Mouse (Mus musculus) liver, embryonic 14.5 days (tissue): ENCODE data around the gene Myom3. TPM values are rescaled to one million over a fixed set of nuclear protein-coding genes. Genes with fewer than 3 reads are reported as not detected.
A peak's percentile ranks its signal among the peaks of the same experiment; 100 is the strongest.

Experiments used
- ATAC-seq: fragments of 200-750 bp; cut with Nextera tagmentation; 2 replicates; pipeline ENCODE4 v1.8.0; 2017; ENCODE audit warnings: moderate number of reproducible peaks, mild to moderate bottlenecking, moderate library complexity; ENCODE audit not compliant: insufficient read depth
- DNase-seq, 3 experiments: peaks; one replicate each; pipeline ENCODE4 v3.0.0-alpha.2; 2012 to 2013; ENCODE audit warnings: low read depth in 3 of 3, low spot score in 3 of 3
- H3K27ac ChIP-seq: fragments of 300-500 bp; sonication (generic); 2 replicates; pipeline ENCODE4 v1.5.1; 2014; ENCODE audit warnings: moderate library complexity, mild to moderate bottlenecking, control low read depth, inconsistent platforms
- H3K27me3 ChIP-seq: fragments of 300-500 bp; sonication (generic); 2 replicates; pipeline ENCODE4 v1.6.1; 2014; ENCODE audit warnings: mild to moderate bottlenecking, low read length, moderate library complexity; ENCODE audit not compliant: control insufficient read depth, insufficient read depth
- H3K36me3 ChIP-seq: fragments of 300-500 bp; sonication (generic); replicated peaks from 2 replicates; pipeline ENCODE4 v1.6.1; 2014; ENCODE audit warnings: low read depth; ENCODE audit not compliant: control insufficient read depth, insufficient read depth
- H3K4me1 ChIP-seq, 2 experiments: fragments of 200-500 bp in 1 of 2; fragments of 300-500 bp in 1 of 2; sonication (generic) in 1 of 2; replicated peaks; 2 replicates each; pipeline ENCODE4 v1.6.1; 2012 to 2014; ENCODE audit warnings: antibody characterized with exemption in 1 of 2, inconsistent platforms in 1 of 2, low read length in 1 of 2; ENCODE audit not compliant: control insufficient read depth in 2 of 2, insufficient read depth in 2 of 2
- H3K4me2 ChIP-seq: fragments of 300-500 bp; sonication (generic); 2 replicates; pipeline ENCODE4 v1.6.1; 2014; ENCODE audit warnings: low read depth, mild to moderate bottlenecking, control low read depth, moderate library complexity
- H3K4me3 ChIP-seq, 2 experiments: fragments of 200-500 bp in 1 of 2; fragments of 300-500 bp in 1 of 2; sonication (generic) in 1 of 2; 2 replicates each; pipeline ENCODE4 v1.5.1; 2012 to 2014; ENCODE audit warnings: low read depth in 2 of 2, low read length in 2 of 2, mild to moderate bottlenecking in 2 of 2, control low read depth in 1 of 2, inconsistent platforms in 1 of 2, moderate library complexity in 1 of 2; ENCODE audit not compliant: insufficient read depth in 1 of 2
- H3K9ac ChIP-seq: fragments of 300-500 bp; sonication (generic); replicated peaks from 2 replicates; pipeline ENCODE4 v1.6.1; 2014; ENCODE audit warnings: mild to moderate bottlenecking, control low read depth, moderate library complexity
- H3K9me3 ChIP-seq: fragments of 300-500 bp; sonication (generic); 2 replicates; pipeline ENCODE4 v1.6.1; 2016; ENCODE audit warnings: low read length, mixed read lengths; ENCODE audit not compliant: control insufficient read depth
- CTCF ChIP-seq: IDR thresholded peaks from 2 replicates; pipeline ENCODE4 v1.5.1; 2016; ENCODE audit warnings: antibody characterized with exemption, low read depth, control low read depth
- EP300 ChIP-seq: IDR thresholded peaks from 2 replicates; pipeline ENCODE4 v1.6.1; 2016; ENCODE audit warnings: antibody characterized with exemption, low read depth
- WGBS: fragments of 180-500 bp; shearing (Covaris S2); extraction: QIAGEN DNeasy Blood & Tissue Kit; methylation state at CpG from one replicate; pipeline ENCODE4 v1.1.7; 2014; ENCODE audit not compliant: insufficient replicate concordance; 5-methylcytosine and 5-hydroxymethylcytosine counted together
- polyA plus RNA-seq, 2 experiments: library from polyadenylated mRNA; depleted of rRNA in 1 of 2; stranded (reverse) in 1 of 2; unstranded in 1 of 2; fragments of >200 nt; fragmentation: Nextera tagmentation in 1 of 2; extraction: Ambion mirVana in 1 of 2; gene quantifications; 2 replicates each; pipeline versions ENCODE4 v1.2.1 to v1.2.3; 2012 to 2014

Gene Myom3
- polyA plus RNA-seq, 2 experiments: 0.04 to 0.06 TPM

GRCm38 (mm10) chr4:135792821-135793220 lies 33.3 kb downstream of the Myom3 start:
- H3K4me1 ChIP-seq: no peaks in the 10 kb centered on the region; a peak in 2 of 4 replicates
- H3K27me3 ChIP-seq: 0 out of 2 replicates have a peak, but pooled peaks cover 2% of the 10 kb centered on the region
- H3K4me2 ChIP-seq: no peak overlapping the region
- H3K9ac ChIP-seq: no peak overlapping the region
- H3K4me3 ChIP-seq: no peak overlapping the region
- no peak for TF ChIP-seq CTCF
- no peak for TF ChIP-seq EP300
- ATAC-seq: no peak
- 71% methylated on average over 5 of the region's 5 CpGs for WGBS
- no peak overlapping the region for H3K27ac ChIP-seq
- H3K36me3 ChIP-seq: no peaks in the 10 kb centered on the region
- no peak for DNase-seq
- H3K9me3 ChIP-seq: no peaks in the 10 kb centered on the region

DNA sequence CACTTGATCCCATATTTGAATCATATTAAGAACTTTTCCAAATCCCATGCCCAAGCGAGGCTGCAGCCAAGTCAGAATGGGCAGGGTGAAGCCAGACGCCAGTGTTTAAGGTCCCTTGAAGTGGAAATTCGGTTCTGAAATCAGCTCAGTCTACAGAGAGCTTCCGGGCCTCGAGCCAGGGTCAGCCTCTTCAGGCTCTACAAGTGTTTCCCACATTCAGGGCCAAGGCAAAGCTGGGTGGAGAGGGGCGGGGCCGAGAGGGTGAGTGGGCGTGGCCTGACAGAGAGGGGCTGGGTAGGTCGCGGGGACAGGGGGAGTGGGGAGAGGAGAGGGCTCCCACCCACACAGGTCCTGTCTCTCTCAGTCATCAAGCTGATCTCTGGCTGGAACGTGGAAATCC lies 38.4 kb downstream of the Myom3 start:
- Histone ChIP-seq H3K9ac (no peak overlapping the region), H3K27ac (no peak overlapping the region), H3K4me1 (no peaks in the 10 kb centered on the region; a peak in 2 of 4 replicates), H3K4me3 (no peak overlapping the region), H3K9me3 (no peaks in the 10 kb centered on the region), H3K27me3 (no peaks in the 10 kb centered on the region), H3K36me3 (no peaks in the 10 kb centered on the region), H3K4me2 (no peak overlapping the region)
- TF ChIP-seq EP300 (no peak), CTCF (no peak)
- WGBS: 30% methylated on average over 11 of the region's 11 CpGs
- ATAC-seq (no peak), DNase-seq (no peak)

DNA sequence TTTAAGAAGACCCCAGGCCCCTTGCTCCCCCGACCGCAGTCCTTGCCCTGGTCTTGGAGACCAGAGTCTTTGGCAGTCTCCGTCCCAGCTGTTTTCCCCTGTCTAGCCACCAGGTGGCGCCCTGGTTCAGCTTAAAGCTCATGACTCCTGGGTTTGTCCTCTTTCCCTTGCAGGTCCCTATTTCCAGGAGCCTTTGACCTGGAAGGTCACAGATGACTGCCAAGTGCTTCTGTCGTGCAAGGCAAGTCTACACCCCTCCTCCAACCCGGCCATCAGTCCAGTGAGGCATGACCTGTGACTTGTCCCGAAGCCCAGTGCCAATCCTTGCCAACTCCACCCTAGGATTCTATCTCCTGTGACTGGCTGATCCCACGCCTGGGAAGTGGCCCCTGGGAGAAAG lies 42.0 kb downstream of the Myom3 start:
- ATAC-seq: peak; percentile 23; the same call in 1 of the 2 replicates
- WGBS: 21% methylated on average over 8 of the region's 8 CpGs
- Histone ChIP-seq H3K4me3 (no peak overlapping the region), H3K27me3 (no peaks in the 10 kb centered on the region), H3K4me2 (no peak overlapping the region), H3K4me1 (no peaks in the 10 kb centered on the region), H3K36me3 (no peaks in the 10 kb centered on the region), H3K9me3 (no peaks in the 10 kb centered on the region), H3K27ac (no peak overlapping the region), H3K9ac (no peak overlapping the region)
- peak; percentile 41 to 67 (median 49) for DNase-seq
- TF ChIP-seq EP300 (no peak), CTCF (peak; percentile 97)

DNA sequence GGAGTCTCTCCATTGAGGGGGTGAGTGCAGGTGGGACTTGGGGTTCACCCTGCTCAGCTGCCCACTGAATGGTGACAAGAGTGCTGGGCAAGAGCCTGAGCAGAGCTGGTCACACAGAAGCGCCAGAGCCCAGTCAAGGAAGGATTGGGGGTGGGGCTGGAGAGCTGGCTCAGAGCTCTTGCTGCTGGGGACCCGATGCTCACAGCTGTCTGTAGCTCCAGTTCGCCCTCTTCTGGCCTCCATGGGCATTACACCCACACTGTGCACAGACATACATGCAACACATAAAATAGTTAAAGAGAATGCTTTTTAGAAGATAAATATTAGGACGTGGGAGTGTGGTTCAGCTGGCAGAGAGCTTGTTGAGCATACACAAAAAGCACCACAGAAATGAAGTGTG lies 43.8 kb downstream of the Myom3 start:
- TF ChIP-seq EP300 (no peak), CTCF (peak; percentile 74)
- Histone ChIP-seq H3K36me3 (no peaks in the 10 kb centered on the region), H3K4me2 (no peak overlapping the region), H3K4me1 (no peaks in the 10 kb centered on the region), H3K9ac (no peak overlapping the region), H3K27ac (no peak overlapping the region), H3K4me3 (no peak overlapping the region), H3K9me3 (no peaks in the 10 kb centered on the region), H3K27me3 (no peaks in the 10 kb centered on the region)
- DNase-seq (peak in 1 of 3 experiments; percentile 19), ATAC-seq (no peak)
- 47% methylated on average over 4 of the region's 4 CpGs for WGBS

GRCm38 (mm10) chr4:135804169-135804568 lies 44.7 kb downstream of the Myom3 start:
- H3K9me3 ChIP-seq: no peaks in the 10 kb centered on the region
- no peaks in the 10 kb centered on the region for H3K4me1 ChIP-seq
- no peak for ATAC-seq
- 65% methylated on average over 5 of the region's 5 CpGs for WGBS
- H3K27ac ChIP-seq: no peak overlapping the region
- H3K4me3 ChIP-seq: no peak overlapping the region
- no peak for DNase-seq
- TF ChIP-seq EP300 (no peak), CTCF (no peak)
- H3K27me3 ChIP-seq: no peaks in the 10 kb centered on the region
- H3K4me2 ChIP-seq: no peak overlapping the region
- H3K36me3 ChIP-seq: no peaks in the 10 kb centered on the region
- no peak overlapping the region for H3K9ac ChIP-seq
